Mouse (Mus musculus) liver, embryonic 16.5 days (tissue): Measurements from ENCODE around the gene Tead3. TPM values are rescaled to one million over a fixed set of nuclear protein-coding genes. Genes with fewer than 3 reads are reported as not detected.

ENCODE experiments used
- ATAC-seq: fragments of 200-750 bp; cut with Nextera tagmentation; 2 replicates; pipeline ENCODE4 v1.8.0; 2017; ENCODE audit warnings: low read depth, mild to moderate bottlenecking, moderate number of reproducible peaks, moderate library complexity
- H3K27ac ChIP-seq: fragments of 300-500 bp; sonication (generic); 2 replicates; pipeline ENCODE4 v1.5.1; 2014; ENCODE audit warnings: mild to moderate bottlenecking, low read length
- H3K27me3 ChIP-seq: fragments of 300-500 bp; sonication (generic); 2 replicates; pipeline ENCODE4 v1.6.1; 2014; ENCODE audit warnings: low read depth, low read length, mixed read lengths; ENCODE audit not compliant: control insufficient read depth, insufficient read depth
- H3K36me3 ChIP-seq: fragments of 300-500 bp; sonication (generic); 2 replicates; pipeline ENCODE4 v1.6.1; 2014; ENCODE audit warnings: mild to moderate bottlenecking; ENCODE audit not compliant: control insufficient read depth, insufficient read depth
- H3K4me1 ChIP-seq: fragments of 300-500 bp; sonication (generic); 2 replicates; pipeline ENCODE4 v1.6.1; 2014; ENCODE audit warnings: low read depth, low read length, mixed read lengths; ENCODE audit not compliant: control insufficient read depth
- H3K4me2 ChIP-seq: fragments of 300-500 bp; sonication (generic); 2 replicates; pipeline ENCODE4 v1.6.1; 2014; ENCODE audit warnings: low read depth, low read length, mixed read lengths
- H3K4me3 ChIP-seq: fragments of 300-500 bp; sonication (generic); 2 replicates; pipeline ENCODE4 v1.5.1; 2014; ENCODE audit warnings: low read depth, mild to moderate bottlenecking, low read length
- H3K9ac ChIP-seq: fragments of 300-500 bp; sonication (generic); 2 replicates; pipeline ENCODE4 v1.6.1; 2014; ENCODE audit warnings: low read depth, low read length
- H3K9me3 ChIP-seq: fragments of 300-500 bp; sonication (generic); replicated peaks from 2 replicates; pipeline ENCODE4 v1.6.1; 2016; ENCODE audit warnings: low read length; ENCODE audit not compliant: control insufficient read depth
- WGBS: fragments of 180-500 bp; shearing (Covaris S2); extraction: QIAGEN DNeasy Blood & Tissue Kit; methylation state at CpG from one replicate; pipeline ENCODE4 v1.1.7; 2014; ENCODE audit not compliant: insufficient replicate concordance; 5-methylcytosine and 5-hydroxymethylcytosine counted together
- polyA plus RNA-seq: library from polyadenylated mRNA; unstranded; fragments of >200 nt; fragmentation: Nextera tagmentation; extraction: Ambion mirVana; gene quantifications from 2 replicates; pipeline ENCODE4 v1.2.1, GENCODE M21; 2015

Tead3 gene
- polyA plus RNA-seq, 1 experiment from 2014 or later: 0.52 TPM

GRCm38 (mm10) chr17:28317091-28317490 is 33.5 kb downstream of the Tead3 start:
- peaks cover 26% of the 10 kb centered on the region for H3K4me1 ChIP-seq
- H3K4me2 ChIP-seq: no peak overlapping the region
- H3K9me3 ChIP-seq: no peaks in the 10 kb centered on the region
- no peaks in the 10 kb centered on the region; the same call in 1 of the 2 replicates for H3K36me3 ChIP-seq
- no peak for ATAC-seq
- no peaks in the 10 kb centered on the region for H3K27me3 ChIP-seq
- no peak overlapping the region for H3K4me3 ChIP-seq
- H3K9ac ChIP-seq: no peak overlapping the region
- H3K27ac ChIP-seq: no peak overlapping the region
- WGBS: 68% methylated on average over 8 of the region's 8 CpGs

- Histone ChIP-seq H3K4me2 (no peak overlapping the region), H3K4me3 (no peak overlapping the region), H3K36me3 (no peaks in the 10 kb centered on the region; the same call in 1 of the 2 replicates), H3K9ac (no peak overlapping the region), H3K4me1 (peaks cover 27% of the 10 kb centered on the region), H3K9me3 (no peaks in the 10 kb centered on the region), H3K27me3 (no peaks in the 10 kb centered on the region), H3K27ac (no peak overlapping the region)
- no peak for ATAC-seq
- WGBS: 86% methylated on average over 9 of the region's 9 CpGs
Measured at GRCm38 (mm10) chr17:28316476-28316875, 34.1 kb downstream of the Tead3 start.

- H3K27me3 ChIP-seq: no peaks in the 10 kb centered on the region
- H3K4me1 ChIP-seq: peaks cover 27% of the 10 kb centered on the region
- no peak overlapping the region for H3K4me3 ChIP-seq
- no peak overlapping the region for H3K27ac ChIP-seq
- no peaks in the 10 kb centered on the region for H3K9me3 ChIP-seq
- no peak overlapping the region for H3K4me2 ChIP-seq
- 86% methylated on average over 20 of the region's 20 CpGs for WGBS
- no peak overlapping the region for H3K9ac ChIP-seq
- no peaks in the 10 kb centered on the region for H3K36me3 ChIP-seq
- ATAC-seq: no peak
Measured at GRCm38 (mm10) chr17:28315611-28316160, 34.9 kb downstream of the Tead3 start.

- peak; percentile 1; the same call in 1 of the 2 replicates for ATAC-seq
- H3K9me3 ChIP-seq: no peaks in the 10 kb centered on the region
- no peaks in the 10 kb centered on the region for H3K36me3 ChIP-seq
- peaks cover 27% of the 10 kb centered on the region for H3K4me1 ChIP-seq
- H3K4me2 ChIP-seq: peak overlapping the region; percentile 98
- H3K27me3 ChIP-seq: no peaks in the 10 kb centered on the region
- H3K27ac ChIP-seq: peak overlapping the region; percentile 84
- peak overlapping the region; percentile 87 for H3K4me3 ChIP-seq
- peak overlapping the region; percentile 93 for H3K9ac ChIP-seq
- WGBS: under 1% methylated on average over 11 of the region's 11 CpGs
Measured at GRCm38 (mm10) chr17:28313880-28314225, 36.8 kb downstream of the Tead3 start.

GRCm38 (mm10) chr17:28313212-28313879 is 37.3 kb downstream of the Tead3 start, which contains the start of gene Fance:
Gene Fance, plus strand, starts transcription at chr17:28313519.
- Histone ChIP-seq H3K4me3 (peak within 1 kb of the TSS; percentile 87), H3K4me2 (peak within 1 kb of the TSS; percentile 98), H3K36me3 (no peaks in the 10 kb centered on the region), H3K9me3 (no peaks in the 10 kb centered on the region), H3K27ac (peak within 1 kb of the TSS; percentile 84), H3K4me1 (peaks cover 31% of the 10 kb centered on the region), H3K9ac (peak within 1 kb of the TSS; percentile 93), H3K27me3 (no peaks in the 10 kb centered on the region)
- under 1% methylated on average over 64 of the region's 69 CpGs for WGBS
- ATAC-seq: peak; percentile 98

GRCm38 (mm10) chr17:28312232-28313211 is 38.1 kb downstream of the Tead3 start:
- H3K4me2 ChIP-seq: peak overlapping the region; percentile 70
- H3K27me3 ChIP-seq: no peaks in the 10 kb centered on the region
- H3K36me3 ChIP-seq: no peaks in the 10 kb centered on the region
- peaks cover 31% of the 10 kb centered on the region for H3K4me1 ChIP-seq
- H3K27ac ChIP-seq: peak overlapping the region; percentile 74
- ATAC-seq: peak; percentile 0; the same call in 1 of the 2 replicates
- 10% methylated on average over 17 of the region's 17 CpGs for WGBS
- peak overlapping the region; percentile 22 for H3K9ac ChIP-seq
- no peaks in the 10 kb centered on the region for H3K9me3 ChIP-seq
- H3K4me3 ChIP-seq: peak overlapping the region; percentile 87

- Histone ChIP-seq H3K4me1 (peaks cover 24% of the 10 kb centered on the region), H3K27me3 (no peaks in the 10 kb centered on the region), H3K9me3 (no peaks in the 10 kb centered on the region), H3K36me3 (no peaks in the 10 kb centered on the region), H3K4me2 (no peak overlapping the region), H3K9ac (no peak overlapping the region), H3K4me3 (no peak overlapping the region), H3K27ac (no peak overlapping the region)
- 76% methylated on average over 5 of the region's 5 CpGs for WGBS
- ATAC-seq: no peak
Measured at GRCm38 (mm10) chr17:28311366-28312132, 39.1 kb downstream of the Tead3 start.

GRCm38 (mm10) chr17:28310831-28311230 is 39.8 kb downstream of the Tead3 start:
- Histone ChIP-seq H3K27ac (no peak overlapping the region), H3K9ac (no peak overlapping the region), H3K4me2 (no peak overlapping the region), H3K27me3 (no peaks in the 10 kb centered on the region), H3K4me3 (no peak overlapping the region), H3K4me1 (peaks cover 24% of the 10 kb centered on the region), H3K9me3 (no peaks in the 10 kb centered on the region), H3K36me3 (no peaks in the 10 kb centered on the region)
- 64% methylated on average over 3 of the region's 3 CpGs for whole genome bisulfite sequencing
- no peak for ATAC-seq
